Mouse (Mus musculus): ENCODE results near the gene Hrh1. TPM values are rescaled to one million over a fixed set of nuclear protein-coding genes. Genes with fewer than 3 reads are reported as not detected.

The Hrh1 gene
- polyA plus RNA-seq, 1 experiment from 2014 or later, result 0.17 TPM

DNA sequence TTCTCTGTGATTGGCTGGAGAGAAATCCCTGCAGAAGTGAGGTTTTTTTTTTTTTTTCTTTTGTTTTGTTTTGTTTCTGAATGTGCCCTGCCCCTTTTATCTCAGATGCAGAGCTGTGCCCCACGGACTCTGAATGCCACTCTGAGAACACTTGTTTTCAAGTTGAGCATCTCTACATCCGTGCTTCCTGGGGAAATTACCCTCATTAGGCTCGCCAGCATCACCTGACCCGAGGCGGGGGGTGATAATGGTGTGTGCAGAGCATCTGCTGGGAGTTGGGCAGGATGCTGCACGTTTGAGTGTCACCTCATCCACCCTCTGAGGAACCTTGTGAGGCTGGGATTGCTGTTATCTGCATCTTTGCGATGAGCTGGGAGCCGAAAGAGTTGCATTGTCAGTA, 14.2 kb downstream of the Hrh1 start:
- Histone ChIP-seq H3K36me3 (ENCODE audit: insufficient read depth, low read length) (no peaks in the 10 kb centered on the region), H3K9ac (ENCODE audit: low read depth, low read length) (no peak overlapping the region), H3K9me3 (replicated peaks; ENCODE audit: low read length) (no peaks in the 10 kb centered on the region), H3K27ac (no peak overlapping the region), H3K4me3 (replicated peaks; ENCODE audit: low read depth, low read length) (no peak overlapping the region), H3K4me2 (ENCODE audit: low read length) (no peak overlapping the region), H3K27me3 (ENCODE audit: insufficient read depth, low read length) (no peaks in the 10 kb centered on the region), H3K4me1 (replicated peaks; ENCODE audit: insufficient read depth, low read length) (no peaks in the 10 kb centered on the region)
- 44% methylated on average over 8 of the region's 8 CpGs for whole genome bisulfite sequencing
- ATAC-seq (replicated peaks; ENCODE audit: low FRiP score, low read depth) (no peak), DNase-seq (ENCODE audit: low spot score) (no peak)
- no peak for TF ChIP-seq CTCF (IDR thresholded peaks at IDR 0.05; ENCODE audit: low read depth)

DNA sequence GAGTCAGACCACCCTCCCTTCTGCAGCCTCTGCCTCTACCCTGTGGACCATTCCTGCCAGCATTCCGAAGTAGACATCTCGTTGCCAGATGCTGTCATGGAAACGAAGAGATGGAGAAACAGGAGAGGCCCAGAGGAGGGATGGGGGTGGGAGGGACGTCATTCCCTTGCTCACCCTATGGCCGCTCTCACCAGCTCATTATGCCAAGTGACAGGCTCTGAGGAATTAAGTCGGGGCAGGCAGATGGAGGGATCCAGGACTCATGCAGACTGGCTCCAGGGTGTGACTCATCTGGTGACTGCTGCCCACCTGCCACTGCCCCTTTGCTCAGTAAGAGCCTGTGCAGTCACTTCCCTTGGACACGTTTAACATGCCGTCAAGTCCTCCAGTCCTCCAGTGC, 16.8 kb downstream of the Hrh1 start:
- no peaks in the 10 kb centered on the region for H3K9me3 ChIP-seq (replicated peaks; ENCODE audit: low read length)
- ATAC-seq (replicated peaks; ENCODE audit: low FRiP score, low read depth), result no peak
- H3K4me2 ChIP-seq (ENCODE audit: low read length), result no peak overlapping the region
- TF ChIP-seq CTCF (IDR thresholded peaks at IDR 0.05; ENCODE audit: low read depth), result no peak
- no peak overlapping the region for H3K27ac ChIP-seq
- H3K36me3 ChIP-seq (ENCODE audit: insufficient read depth, low read length), result no peaks in the 10 kb centered on the region
- no peak overlapping the region for H3K4me3 ChIP-seq (replicated peaks; ENCODE audit: low read depth, low read length)
- DNase-seq (ENCODE audit: low spot score), result no peak
- WGBS, result 50% methylated on average over 8 of the region's 8 CpGs
- H3K9ac ChIP-seq (ENCODE audit: low read depth, low read length), result no peak overlapping the region
- H3K27me3 ChIP-seq (ENCODE audit: insufficient read depth, low read length), result no peaks in the 10 kb centered on the region
- H3K4me1 ChIP-seq (replicated peaks; ENCODE audit: insufficient read depth, low read length), result no peaks in the 10 kb centered on the region

DNA sequence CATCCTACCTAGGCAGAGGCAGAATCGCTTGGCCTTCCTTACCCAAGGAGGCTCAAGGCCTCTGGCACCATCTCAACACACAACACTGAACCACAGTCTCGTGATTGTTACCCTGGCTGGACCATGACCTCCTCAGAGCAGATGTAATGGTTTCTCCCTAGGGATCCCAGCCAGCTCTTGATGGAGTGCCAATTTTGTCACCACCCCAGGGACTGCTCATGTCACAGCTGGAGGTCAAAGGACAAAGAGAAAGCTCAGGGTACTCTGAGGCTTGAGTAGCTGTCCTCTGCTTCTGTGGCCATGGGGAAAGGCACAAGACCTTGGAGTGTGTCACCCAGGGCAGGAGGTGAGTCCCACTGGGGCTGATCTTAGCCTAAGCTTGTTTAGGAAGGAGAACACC, 20.3 kb downstream of the Hrh1 start:
- WGBS, result 59% methylated on average over 2 of the region's 2 CpGs
- Histone ChIP-seq H3K9me3 (replicated peaks; ENCODE audit: low read length) (no peaks in the 10 kb centered on the region), H3K4me3 (replicated peaks; ENCODE audit: low read depth, low read length) (no peak overlapping the region), H3K9ac (ENCODE audit: low read depth, low read length) (no peak overlapping the region), H3K27me3 (ENCODE audit: insufficient read depth, low read length) (no peaks in the 10 kb centered on the region), H3K36me3 (ENCODE audit: insufficient read depth, low read length) (no peaks in the 10 kb centered on the region), H3K27ac (no peak overlapping the region), H3K4me2 (ENCODE audit: low read length) (no peak overlapping the region), H3K4me1 (replicated peaks; ENCODE audit: insufficient read depth, low read length) (no peaks in the 10 kb centered on the region)
- no peak for TF ChIP-seq CTCF (IDR thresholded peaks at IDR 0.05; ENCODE audit: low read depth)
- ATAC-seq (replicated peaks; ENCODE audit: low FRiP score, low read depth) (no peak), DNase-seq (ENCODE audit: low spot score) (no peak)

DNA sequence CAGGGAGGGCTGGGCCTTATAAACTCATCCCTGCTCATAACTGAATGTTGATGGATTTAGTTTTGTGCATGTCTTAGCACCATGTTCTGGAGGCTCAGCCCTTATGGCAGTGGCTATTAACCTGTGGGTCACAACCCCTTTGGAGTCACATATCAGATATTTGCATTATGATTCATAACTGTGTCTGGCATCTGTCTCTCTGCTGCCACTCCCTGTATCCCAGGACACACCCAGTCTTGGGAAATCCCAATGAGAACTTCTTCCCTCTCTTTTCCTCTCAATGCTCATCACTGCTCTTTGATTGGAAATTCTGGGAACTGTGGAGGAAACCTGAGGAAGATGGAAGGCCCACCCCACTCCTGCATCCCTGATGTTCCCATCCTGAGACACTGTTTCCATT, 23.3 kb downstream of the Hrh1 start:
- DNase-seq (ENCODE audit: low spot score) (no peak), ATAC-seq (replicated peaks; ENCODE audit: low FRiP score, low read depth) (no peak)
- TF ChIP-seq CTCF (IDR thresholded peaks at IDR 0.05; ENCODE audit: low read depth), result no peak
- no peaks in the 10 kb centered on the region for H3K36me3 ChIP-seq (ENCODE audit: insufficient read depth, low read length)
- no peaks in the 10 kb centered on the region for H3K4me1 ChIP-seq (replicated peaks; ENCODE audit: insufficient read depth, low read length)
- H3K27ac ChIP-seq, result no peak overlapping the region
- no peaks in the 10 kb centered on the region for H3K9me3 ChIP-seq (replicated peaks; ENCODE audit: low read length)
- H3K4me3 ChIP-seq (replicated peaks; ENCODE audit: low read depth, low read length), result no peak overlapping the region
- no peak overlapping the region for H3K9ac ChIP-seq (ENCODE audit: low read depth, low read length)
- no peak overlapping the region for H3K4me2 ChIP-seq (ENCODE audit: low read length)
- no peaks in the 10 kb centered on the region for H3K27me3 ChIP-seq (ENCODE audit: insufficient read depth, low read length)

DNA sequence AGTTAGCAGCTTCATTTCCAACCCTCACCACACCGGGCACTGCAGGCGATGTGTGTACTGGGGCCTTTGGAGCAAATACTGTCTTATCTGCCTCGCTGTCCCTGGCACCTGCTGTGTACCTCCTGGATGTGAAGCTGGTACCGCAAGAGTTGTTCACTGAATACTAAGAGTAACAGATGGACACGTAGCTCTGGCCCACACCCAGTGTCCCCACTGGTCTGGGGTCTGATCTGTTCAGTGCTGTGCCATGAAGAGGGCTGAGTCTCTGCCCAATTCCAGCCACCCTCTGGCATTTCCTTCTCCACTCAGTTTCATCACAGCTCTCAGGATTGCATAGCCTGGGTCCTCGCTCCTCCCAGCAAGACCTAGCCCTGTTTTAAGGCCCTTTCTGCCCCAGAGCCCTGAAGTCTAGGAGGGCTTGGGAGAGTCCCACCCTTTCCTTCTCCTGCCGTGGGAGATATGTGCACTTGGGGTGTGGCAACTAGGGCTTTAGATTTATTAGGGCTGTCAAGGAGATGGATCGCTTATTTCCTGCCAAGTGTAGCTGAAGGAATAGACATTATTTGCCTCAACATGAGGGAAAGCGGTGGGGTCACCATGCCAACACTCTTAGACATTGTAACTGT, 25.4 kb downstream of the Hrh1 start:
- Histone ChIP-seq H3K4me3 (replicated peaks; ENCODE audit: low read depth, low read length) (no peak overlapping the region), H3K4me1 (replicated peaks; ENCODE audit: insufficient read depth, low read length) (no peaks in the 10 kb centered on the region), H3K27me3 (ENCODE audit: insufficient read depth, low read length) (no peaks in the 10 kb centered on the region), H3K4me2 (ENCODE audit: low read length) (no peak overlapping the region), H3K27ac (no peak overlapping the region), H3K9ac (ENCODE audit: low read depth, low read length) (no peak overlapping the region), H3K9me3 (replicated peaks; ENCODE audit: low read length) (no peaks in the 10 kb centered on the region), H3K36me3 (ENCODE audit: insufficient read depth, low read length) (no peaks in the 10 kb centered on the region)
- WGBS, result 65% methylated on average over 9 of the region's 9 CpGs
- ATAC-seq (replicated peaks; ENCODE audit: low FRiP score, low read depth), result no peak
- DNase-seq (ENCODE audit: low spot score), result peak; percentile 31
- no peak for TF ChIP-seq CTCF (IDR thresholded peaks at IDR 0.05; ENCODE audit: low read depth)

DNA sequence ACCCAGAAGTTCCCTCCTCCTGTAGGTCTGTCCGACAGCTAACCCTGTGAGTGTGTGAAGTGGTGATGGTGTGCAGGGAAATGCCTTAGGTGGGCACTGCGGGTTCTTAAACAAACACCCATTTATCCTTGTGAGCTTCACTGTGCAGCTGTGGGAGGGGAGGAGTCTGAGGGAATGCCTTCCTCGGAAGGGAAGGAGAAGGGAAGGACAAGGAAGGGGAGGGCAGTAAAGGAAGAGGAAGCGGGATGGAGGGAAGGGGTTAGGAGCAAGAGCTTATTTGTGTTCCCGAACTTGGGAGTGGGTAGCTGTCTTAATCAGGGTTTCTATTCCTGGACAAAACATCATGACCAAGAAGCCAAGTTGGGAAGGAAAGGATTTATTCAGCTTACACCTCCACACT, 27.6 kb downstream of the Hrh1 start:
- DNase-seq (ENCODE audit: low spot score) (no peak), ATAC-seq (replicated peaks; ENCODE audit: low FRiP score, low read depth) (no peak)
- Histone ChIP-seq H3K36me3 (ENCODE audit: insufficient read depth, low read length) (no peaks in the 10 kb centered on the region), H3K4me3 (replicated peaks; ENCODE audit: low read depth, low read length) (no peak overlapping the region), H3K4me1 (replicated peaks; ENCODE audit: insufficient read depth, low read length) (no peaks in the 10 kb centered on the region), H3K9me3 (replicated peaks; ENCODE audit: low read length) (no peaks in the 10 kb centered on the region), H3K27me3 (ENCODE audit: insufficient read depth, low read length) (no peaks in the 10 kb centered on the region), H3K4me2 (ENCODE audit: low read length) (no peak overlapping the region), H3K27ac (no peak overlapping the region), H3K9ac (ENCODE audit: low read depth, low read length) (no peak overlapping the region)
- 29% methylated on average over 5 of the region's 5 CpGs for WGBS
- TF ChIP-seq CTCF (IDR thresholded peaks at IDR 0.05; ENCODE audit: low read depth), result no peak

DNA sequence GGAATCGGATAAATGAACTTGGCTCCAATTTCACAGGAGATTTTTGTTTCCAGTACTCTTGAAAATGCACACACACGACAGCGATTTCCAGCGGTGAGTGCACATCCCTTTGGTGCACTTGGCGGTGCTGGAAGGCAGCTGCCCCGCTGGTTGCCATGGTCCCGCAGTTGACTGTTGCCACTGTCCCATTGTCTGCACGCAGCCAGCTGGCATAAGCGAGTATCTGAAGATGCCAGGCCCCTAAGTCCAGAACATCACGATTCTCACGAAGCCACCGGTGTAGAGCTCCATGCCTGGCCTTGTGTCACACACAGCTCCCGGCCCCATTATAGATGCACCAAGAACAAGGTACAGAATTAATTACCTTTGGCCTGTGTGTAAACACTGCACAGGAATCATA, 29.9 kb downstream of the Hrh1 start:
- Histone ChIP-seq H3K27ac (no peak overlapping the region), H3K9ac (ENCODE audit: low read depth, low read length) (no peak overlapping the region), H3K4me1 (replicated peaks; ENCODE audit: insufficient read depth, low read length) (no peaks in the 10 kb centered on the region), H3K4me2 (ENCODE audit: low read length) (no peak overlapping the region), H3K36me3 (ENCODE audit: insufficient read depth, low read length) (no peaks in the 10 kb centered on the region), H3K27me3 (ENCODE audit: insufficient read depth, low read length) (no peaks in the 10 kb centered on the region), H3K9me3 (replicated peaks; ENCODE audit: low read length) (no peaks in the 10 kb centered on the region), H3K4me3 (replicated peaks; ENCODE audit: low read depth, low read length) (no peak overlapping the region)
- no peak for ATAC-seq (replicated peaks; ENCODE audit: low FRiP score, low read depth)
- no peak for DNase-seq (ENCODE audit: low spot score)
- no peak for TF ChIP-seq CTCF (IDR thresholded peaks at IDR 0.05; ENCODE audit: low read depth)
- 89% methylated on average over 13 of the region's 13 CpGs for WGBS

All from kidney, postnatal 0 days (tissue).